Mouse (Mus musculus) heart, postnatal 0 days (tissue): ENCODE results near the gene Tbc1d1.

Source experiments
- CTCF ChIP-seq: IDR thresholded peaks from 2 replicates; pipeline ENCODE4 v1.5.1; 2016; ENCODE audit warnings: antibody characterized with exemption, control low read depth, low read depth
- EP300 ChIP-seq: IDR thresholded peaks from 2 replicates; pipeline ENCODE4 v1.6.1; 2016; ENCODE audit warnings: antibody characterized with exemption, low read depth

DNA sequence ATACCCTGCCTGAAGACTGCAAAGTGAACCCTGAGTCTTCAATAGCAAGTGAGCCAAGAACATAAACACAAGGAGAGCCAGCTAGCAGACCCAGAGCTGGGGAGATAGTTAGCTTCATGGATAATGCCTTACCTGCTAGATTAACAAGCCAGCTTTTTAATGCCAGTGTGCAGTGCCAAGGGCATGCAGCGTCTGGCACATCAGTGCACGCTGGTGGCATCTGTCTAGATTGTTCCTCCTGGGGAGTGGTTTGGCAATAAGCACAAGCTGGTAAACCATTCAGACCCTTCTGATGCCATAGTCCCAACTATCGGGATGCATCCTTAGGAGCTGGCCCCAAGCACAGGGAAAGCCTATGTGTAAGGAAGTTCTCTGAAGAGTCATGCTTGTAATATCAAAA, 185.6 kb downstream of the Tbc1d1 start:
- TF ChIP-seq CTCF (no peak), EP300 (no peak)
